Mouse (Mus musculus) kidney, postnatal 25 days (tissue): ENCODE data around the gene Prkd3.

ENCODE experiments used
- DNase-seq, 2 experiments: peaks; one replicate each; pipeline ENCODE4 v3.0.0; 2021; ENCODE audit warnings: mixed read lengths in 2 of 2

Prkd3 gene

DNA sequence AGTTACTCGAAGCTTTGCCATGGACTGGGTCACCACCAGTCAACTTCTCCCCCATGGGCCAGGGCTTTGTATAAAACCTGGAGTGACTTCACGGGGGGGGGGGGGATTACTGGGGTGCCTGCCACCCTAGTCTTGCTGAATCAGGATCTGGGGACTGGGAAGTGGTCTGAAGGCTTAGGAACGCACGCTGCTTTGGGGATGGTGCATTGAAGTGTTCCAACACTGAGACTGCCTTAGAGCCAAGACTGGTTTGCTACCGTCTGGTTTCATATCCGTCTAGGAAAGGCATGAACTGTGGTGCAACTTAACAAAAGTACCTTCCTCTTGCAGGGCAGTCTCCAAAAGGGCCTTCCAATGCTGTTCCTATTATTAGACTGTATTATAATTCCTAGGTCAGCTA is 102.9 kb downstream of the Prkd3 start:
- DNase-seq = no peak

DNA sequence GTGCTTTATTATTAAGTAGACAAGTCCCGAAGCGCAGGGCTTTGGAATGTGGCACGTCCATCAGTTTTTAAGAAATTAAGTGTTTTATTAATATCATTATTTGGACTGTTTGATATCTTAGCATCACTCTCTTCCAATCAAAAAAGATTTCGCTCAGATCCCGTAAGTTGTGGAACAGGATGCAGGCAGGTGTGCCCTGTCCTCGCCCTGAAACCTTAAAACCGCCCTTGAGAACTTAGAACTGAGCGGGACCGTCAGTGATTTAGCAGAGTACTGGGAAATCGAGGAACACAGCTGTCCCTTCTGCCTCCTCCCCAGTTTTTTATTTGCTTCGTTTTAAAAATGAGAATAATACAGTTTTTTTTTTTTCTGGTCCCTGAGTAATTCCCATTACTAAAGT is 103.7 kb downstream of the Prkd3 start:
- DNase-seq = no peak

- peak; percentile 91 to 94 for DNase-seq
Measured at GRCm38 (mm10) chr17:78916369-78916813, 104.2 kb downstream of the Prkd3 start, which contains the start of gene Cebpzos. Gene Cebpzos, plus strand, starts transcription at chr17:78916500.

GRCm38 (mm10) chr17:78915772-78916171 is 104.8 kb downstream of the Prkd3 start:
- no peak for DNase-seq

DNA sequence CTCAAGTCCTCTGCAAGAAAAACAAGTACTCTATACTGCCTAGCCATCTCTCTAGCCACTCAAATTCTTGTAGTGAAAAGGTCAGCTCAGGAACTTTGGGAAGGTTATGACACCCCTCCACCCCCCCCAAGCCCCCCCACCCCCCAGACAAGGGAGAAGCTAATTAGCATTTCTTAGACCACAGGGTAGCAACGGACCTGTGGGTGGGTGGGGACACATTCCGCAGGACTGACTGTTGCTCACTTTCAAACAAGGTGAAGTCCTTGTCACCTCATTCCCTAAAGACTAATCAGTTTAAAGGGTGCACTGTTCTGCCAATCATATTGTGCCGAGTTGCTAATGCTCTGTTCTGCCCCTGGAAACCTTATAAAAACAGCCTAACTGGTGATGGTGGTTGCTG is 106.7 kb downstream of the Prkd3 start:
- no peak for DNase-seq

- DNase-seq = peak in 1 of 2 experiments; percentile 29
Measured at GRCm38 (mm10) chr17:78912861-78913281, 107.7 kb downstream of the Prkd3 start.

- DNase-seq = no peak
Measured at GRCm38 (mm10) chr17:78909374-78909773, 111.2 kb downstream of the Prkd3 start.

DNA sequence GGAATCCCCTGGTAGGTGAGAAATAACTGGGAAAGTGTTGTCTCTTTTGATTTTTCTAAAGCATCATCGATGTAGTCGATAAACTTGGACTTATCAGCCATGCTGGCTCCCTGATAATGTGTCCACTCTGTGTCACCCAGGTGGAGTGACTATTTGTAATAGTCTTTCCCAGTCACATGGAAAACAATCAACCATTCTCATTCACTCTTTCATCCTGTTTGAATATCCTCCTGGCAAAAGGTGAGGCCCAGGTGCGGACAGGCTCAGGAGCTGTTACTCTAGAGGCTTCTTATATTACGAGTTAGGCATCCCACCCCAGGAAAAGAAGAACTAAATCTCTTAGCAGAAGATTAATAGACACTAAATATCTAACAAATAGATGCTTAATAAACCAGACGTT is 113.7 kb downstream of the Prkd3 start, which contains the start of gene Sult6b1:
Gene Sult6b1 (minus strand): TSS at position 101 of the 400 bp plus-strand sequence.
- no peak for DNase-seq

DNA sequence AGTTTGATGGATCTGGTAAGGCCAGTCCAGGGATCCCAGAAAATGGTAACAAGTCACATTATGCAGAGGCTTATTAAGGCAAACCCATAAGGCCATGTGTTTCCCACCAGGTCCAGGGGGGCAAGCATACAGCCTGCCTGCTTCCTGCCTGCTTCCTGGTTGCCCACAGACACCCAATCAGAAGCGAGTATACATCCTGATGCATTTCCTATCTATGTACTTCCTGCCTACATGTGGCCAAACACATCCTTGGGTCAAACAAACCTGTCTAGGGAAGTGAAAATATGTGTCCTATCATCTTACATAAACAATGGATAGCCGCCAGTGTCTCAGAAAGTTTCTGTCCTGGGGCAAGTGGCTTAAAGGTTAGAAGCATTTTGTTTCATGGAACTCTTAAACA is 117.5 kb downstream of the Prkd3 start:
- no peak for DNase-seq
